Mouse (Mus musculus) midbrain, embryonic 10.5 days (tissue): ENCODE results near the gene Capza1. TPM values are rescaled to one million over a fixed set of nuclear protein-coding genes. Genes with fewer than 3 reads are reported as not detected.
A peak's percentile ranks its signal among the peaks of the same experiment; 100 is the strongest.

Experiments used
- DNase-seq: peaks from one replicate; pipeline ENCODE4 v3.0.0-alpha.2; 2017; ENCODE audit warnings: low spot score
- H3K27ac ChIP-seq: fragments of 300-500 bp; sonication (generic); replicated peaks from 2 replicates; pipeline ENCODE4 v1.5.1; 2016; ENCODE audit warnings: mild to moderate bottlenecking
- H3K27me3 ChIP-seq: fragments of 300-500 bp; sonication (generic); 2 replicates; pipeline ENCODE4 v1.6.1; 2016; ENCODE audit warnings: low read depth, mild to moderate bottlenecking; ENCODE audit not compliant: poor library complexity, severe bottlenecking
- H3K36me3 ChIP-seq: fragments of 300-500 bp; sonication (generic); 2 replicates; pipeline ENCODE4 v1.6.1; 2016; ENCODE audit warnings: mild to moderate bottlenecking, moderate library complexity
- H3K4me1 ChIP-seq: fragments of 300-500 bp; sonication (generic); 2 replicates; pipeline ENCODE4 v1.6.1; 2016
- H3K4me3 ChIP-seq: fragments of 300-500 bp; sonication (generic); 2 replicates; pipeline ENCODE4 v1.5.1; 2016; ENCODE audit warnings: mild to moderate bottlenecking, moderate library complexity
- H3K9me3 ChIP-seq: fragments of 300-500 bp; sonication (generic); replicated peaks from 2 replicates; pipeline ENCODE4 v1.6.1; 2016; ENCODE audit warnings: mild to moderate bottlenecking
- WGBS: fragments of 180-500 bp; shearing (Covaris S2); methylation state at CpG from one replicate; pipeline ENCODE4 v1.1.7; 2016; 5-methylcytosine and 5-hydroxymethylcytosine counted together
- polyA plus RNA-seq: library from polyadenylated mRNA; unstranded; fragments of >200 nt; fragmentation: Nextera tagmentation; extraction: Ambion mirVana; gene quantifications from 2 replicates; pipeline ENCODE4 v1.2.1, GENCODE M21; 2016

The Capza1 gene
- polyA plus RNA-seq, 1 experiment from 2014 or later = 222 TPM

DNA sequence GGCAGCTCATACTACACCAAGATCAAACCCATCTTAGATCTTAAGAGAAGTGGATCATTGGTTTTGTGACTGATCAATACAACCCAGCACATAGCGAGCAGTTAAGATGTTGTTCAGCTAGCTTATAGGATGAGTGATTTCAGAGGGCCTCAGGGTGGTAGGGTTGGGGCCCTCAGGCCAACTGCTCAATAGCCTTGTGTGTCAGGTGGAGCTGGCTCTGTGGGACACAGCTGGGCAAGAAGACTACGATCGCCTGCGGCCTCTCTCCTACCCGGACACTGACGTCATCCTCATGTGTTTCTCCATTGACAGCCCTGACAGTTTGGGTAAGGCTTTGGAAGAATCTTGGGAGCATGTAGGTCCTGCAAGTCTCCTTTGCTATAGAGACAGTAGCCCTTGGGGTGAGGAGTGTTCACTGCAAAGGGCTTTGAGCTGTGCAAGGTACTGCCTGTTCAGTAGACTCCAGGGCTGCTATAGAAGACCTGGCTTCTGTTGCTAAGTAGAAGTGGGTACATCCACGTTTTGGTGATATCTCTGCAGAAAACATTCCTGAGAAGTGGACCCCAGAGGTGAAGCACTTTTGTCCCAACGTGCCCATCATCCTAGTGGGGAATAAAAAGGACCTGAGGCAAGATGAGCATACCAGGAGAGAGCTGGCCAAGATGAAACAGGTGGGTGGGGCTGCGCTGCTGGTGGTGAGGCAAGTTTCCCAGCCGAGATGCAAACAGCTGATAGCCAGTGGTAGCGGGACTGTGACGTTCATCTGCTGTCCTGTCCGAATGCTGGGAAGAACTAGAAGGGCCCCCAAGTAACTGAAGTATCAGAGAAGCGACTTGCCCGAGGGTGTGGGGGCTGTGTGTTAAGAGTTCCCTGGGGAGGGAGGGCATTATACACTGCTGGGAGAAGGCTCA lies 71.7 kb downstream of the Capza1 start:
- Histone ChIP-seq H3K9me3 (no peaks in the 10 kb centered on the region), H3K4me1 (peaks cover 72% of the 10 kb centered on the region), H3K36me3 (peaks cover 50% of the 10 kb centered on the region), H3K4me3 (no peak overlapping the region), H3K27me3 (peaks cover 26% of the 10 kb centered on the region), H3K27ac (no peak overlapping the region)
- 82% methylated on average over 15 of the region's 15 CpGs for WGBS
- DNase-seq = no peak

DNA sequence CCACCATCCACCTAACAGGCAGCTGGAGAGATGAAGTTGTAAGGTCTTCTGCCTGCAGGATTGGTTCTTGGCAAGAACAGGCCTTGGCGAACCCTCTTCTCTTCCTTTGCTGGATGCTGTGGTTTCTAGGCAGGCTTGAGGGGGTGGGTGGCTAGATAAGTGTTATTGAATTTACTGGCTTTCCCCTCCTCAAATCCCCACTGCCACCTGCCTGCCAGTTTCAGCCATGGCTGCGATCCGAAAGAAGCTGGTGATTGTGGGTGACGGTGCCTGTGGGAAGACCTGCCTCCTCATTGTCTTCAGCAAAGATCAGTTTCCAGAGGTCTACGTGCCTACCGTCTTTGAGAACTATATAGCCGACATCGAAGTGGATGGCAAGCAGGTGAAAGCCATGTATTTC lies 72.6 kb downstream of the Capza1 start:
- Histone ChIP-seq H3K4me1 (peaks cover 72% of the 10 kb centered on the region), H3K27ac (no peak overlapping the region)

DNA sequence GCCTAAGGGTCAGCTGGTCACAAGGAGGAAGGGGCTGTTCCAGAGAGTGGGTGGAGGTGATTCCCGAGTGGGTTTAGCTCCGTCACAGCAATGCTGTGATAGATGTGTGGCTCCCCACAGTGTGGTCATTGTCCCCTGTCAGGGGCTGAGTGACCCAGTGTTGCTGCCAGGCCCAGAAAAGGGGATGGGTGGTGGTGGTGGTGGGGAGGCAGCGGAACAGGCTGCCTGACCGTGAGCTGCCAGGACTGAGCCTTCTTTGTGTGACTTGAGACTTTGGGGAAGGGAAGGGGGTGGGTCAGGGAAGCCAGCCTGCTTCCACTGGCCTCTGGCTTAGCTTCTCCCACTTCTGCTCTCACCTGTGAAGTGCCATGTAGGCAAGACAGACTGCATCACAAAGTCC lies 73.3 kb downstream of the Capza1 start:
- Histone ChIP-seq H3K27ac (peak overlapping the region; percentile 66), H3K36me3 (peaks cover 40% of the 10 kb centered on the region), H3K4me3 (peak overlapping the region; percentile 65), H3K27me3 (peaks cover 42% of the 10 kb centered on the region), H3K9me3 (no peaks in the 10 kb centered on the region), H3K4me1 (peaks cover 71% of the 10 kb centered on the region)
- no peak for DNase-seq
- 31% methylated on average over 4 of the region's 4 CpGs for WGBS

More for the DNA sequence above, 72.6 kb downstream of the Capza1 start:
- Histone ChIP-seq H3K9me3 (no peaks in the 10 kb centered on the region), H3K4me3 (no peak overlapping the region), H3K27me3 (peaks cover 35% of the 10 kb centered on the region), H3K36me3 (peaks cover 45% of the 10 kb centered on the region)
- DNase-seq = no peak
- WGBS = 93% methylated on average over 8 of the region's 8 CpGs

DNA sequence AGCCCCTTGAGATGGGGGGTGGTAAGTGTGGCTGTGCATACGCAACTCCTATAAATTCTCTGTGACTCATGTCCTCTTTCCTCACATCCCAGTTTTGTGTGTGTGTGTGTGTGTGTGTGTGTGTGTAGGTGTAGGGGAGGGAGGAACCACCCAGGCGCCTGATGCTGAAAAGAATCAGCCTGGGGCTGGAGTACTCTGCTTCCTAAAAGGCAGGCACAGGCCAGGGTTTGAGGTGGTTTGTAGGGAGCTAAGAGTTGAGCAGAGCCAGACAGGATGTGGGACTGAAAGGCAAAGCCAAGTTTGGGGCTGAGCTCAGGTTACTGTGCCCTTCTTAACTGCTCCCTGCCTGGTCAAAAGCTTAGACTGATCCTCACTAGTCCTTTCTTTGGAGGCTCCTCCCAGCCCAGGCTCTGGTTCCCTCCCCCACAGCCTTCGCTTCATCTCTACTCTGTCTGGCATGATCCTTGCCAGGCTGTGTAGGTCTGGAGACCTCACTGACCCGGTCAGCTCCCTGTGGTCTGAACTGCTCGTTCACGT lies 73.8 kb downstream of the Capza1 start:
- H3K4me3 ChIP-seq = peak overlapping the region; percentile 65
- DNase-seq = peak; percentile 48
- peaks cover 35% of the 10 kb centered on the region for H3K36me3 ChIP-seq
- H3K4me1 ChIP-seq = peaks cover 65% of the 10 kb centered on the region
- 27% methylated on average over 6 of the region's 6 CpGs for WGBS
- peaks cover 48% of the 10 kb centered on the region for H3K27me3 ChIP-seq
- no peaks in the 10 kb centered on the region for H3K9me3 ChIP-seq
- H3K27ac ChIP-seq = peak overlapping the region; percentile 66

DNA sequence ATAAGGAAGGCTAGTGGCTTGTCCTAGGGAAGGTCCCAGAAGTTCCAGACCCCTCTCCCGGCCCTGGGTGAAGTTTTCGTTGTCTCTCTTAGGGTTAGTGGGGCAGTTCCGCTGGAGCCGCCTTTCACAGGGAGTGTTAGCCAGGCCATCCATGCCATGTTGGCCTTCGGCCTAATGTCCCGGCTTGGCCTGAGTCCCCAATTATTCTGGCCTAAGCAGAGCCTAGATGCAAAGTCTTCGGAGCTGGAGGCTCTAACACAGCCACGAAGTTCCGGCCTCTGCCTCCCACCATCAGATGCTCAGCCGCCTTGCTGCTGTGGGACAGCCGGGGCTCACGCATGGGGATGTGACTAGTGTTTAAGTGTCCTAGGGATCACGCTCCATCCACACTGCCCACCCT lies 74.5 kb downstream of the Capza1 start:
- peak overlapping the region; percentile 86 for H3K27ac ChIP-seq
- peaks cover 28% of the 10 kb centered on the region for H3K36me3 ChIP-seq
- WGBS = 33% methylated on average over 13 of the region's 13 CpGs
- H3K4me3 ChIP-seq = peak overlapping the region; percentile 65
- DNase-seq = no peak
- no peaks in the 10 kb centered on the region for H3K9me3 ChIP-seq
- peaks cover 59% of the 10 kb centered on the region for H3K4me1 ChIP-seq
- H3K27me3 ChIP-seq = peaks cover 54% of the 10 kb centered on the region

DNA sequence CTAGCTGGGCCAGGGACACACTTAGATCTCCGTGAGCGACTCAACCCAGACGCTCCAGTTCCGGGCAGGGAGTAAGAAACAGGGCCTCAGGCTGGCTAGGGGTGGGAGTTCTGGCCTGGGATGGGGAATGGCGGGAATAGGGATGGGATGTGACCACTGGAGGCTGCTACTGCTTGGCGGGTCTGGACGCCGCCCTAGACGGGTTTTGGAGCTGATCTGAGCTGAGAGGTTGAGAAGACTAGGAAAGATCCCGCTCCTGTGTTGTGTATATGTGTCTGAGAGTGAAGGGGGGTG lies 75.0 kb downstream of the Capza1 start:
- peaks cover 25% of the 10 kb centered on the region for H3K36me3 ChIP-seq
- H3K27me3 ChIP-seq = peaks cover 60% of the 10 kb centered on the region
- H3K9me3 ChIP-seq = no peaks in the 10 kb centered on the region
- peaks cover 53% of the 10 kb centered on the region for H3K4me1 ChIP-seq
- no peak for DNase-seq
- H3K27ac ChIP-seq = peak overlapping the region; percentile 86
- 2% methylated on average over 10 of the region's 10 CpGs for WGBS
- peak overlapping the region; percentile 65 for H3K4me3 ChIP-seq

DNA sequence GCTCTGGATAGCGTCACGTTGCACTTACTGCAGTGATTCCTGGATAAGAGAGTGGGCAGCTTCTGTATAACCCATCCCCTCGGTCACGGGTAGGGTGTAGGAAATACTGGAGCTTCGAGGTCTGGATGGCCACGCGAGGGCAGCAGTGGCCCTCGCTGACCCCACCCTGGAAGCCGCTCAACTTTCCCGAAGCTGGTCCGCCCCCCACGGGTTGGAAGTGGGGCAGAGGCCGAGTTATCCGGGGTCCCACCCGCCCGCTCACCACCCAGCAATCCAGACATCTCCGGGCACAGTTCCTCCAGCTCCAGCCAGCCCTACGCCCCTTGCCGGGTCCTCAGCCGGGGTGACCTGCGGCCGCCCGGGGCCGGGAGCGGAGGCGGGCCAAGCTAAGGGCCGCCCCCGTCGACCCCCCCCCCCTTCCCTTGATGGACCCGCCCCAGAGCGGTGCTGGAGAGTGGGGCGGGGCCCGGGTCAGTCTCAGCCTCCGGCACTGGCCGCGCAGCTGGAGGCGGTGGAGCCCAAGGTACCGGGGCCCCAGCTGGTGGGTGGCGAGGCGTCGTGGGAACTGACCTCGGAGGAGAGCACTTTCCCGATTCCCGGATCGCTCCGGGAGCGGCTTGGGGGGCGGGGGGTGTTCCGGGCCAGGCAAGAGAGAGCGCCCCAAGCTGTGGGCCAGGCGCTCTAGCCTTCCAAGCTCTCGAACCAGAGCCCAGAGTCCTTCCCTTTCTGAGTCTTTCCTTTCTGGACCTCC lies 75.6 kb downstream of the Capza1 start:
- Histone ChIP-seq H3K27me3 (peaks cover 65% of the 10 kb centered on the region), H3K36me3 (peaks cover 20% of the 10 kb centered on the region), H3K27ac (peak overlapping the region; percentile 86), H3K4me1 (peaks cover 48% of the 10 kb centered on the region), H3K9me3 (no peaks in the 10 kb centered on the region), H3K4me3 (peak overlapping the region; percentile 65)
- WGBS = under 1% methylated on average over 44 of the region's 52 CpGs
- DNase-seq = peak; percentile 88

DNA sequence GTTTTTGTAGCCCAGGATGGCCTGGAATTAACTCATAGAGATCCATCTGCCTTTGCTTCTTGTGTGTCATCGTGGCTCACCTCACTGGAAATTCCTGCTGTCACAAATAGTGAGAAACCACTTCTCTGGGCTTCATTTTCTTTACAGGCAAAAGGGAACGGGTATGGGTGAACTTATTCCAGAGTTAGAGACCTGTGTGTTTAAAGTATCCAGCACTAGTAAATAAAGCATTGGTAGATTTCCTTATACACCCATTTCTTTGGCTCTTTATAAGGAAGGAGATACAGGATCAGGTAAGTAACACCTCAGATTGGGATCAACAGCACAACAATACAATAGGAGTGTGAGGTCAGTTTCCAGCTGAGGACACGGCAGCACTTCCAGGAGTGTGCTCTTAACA lies 76.2 kb downstream of the Capza1 start, which contains the start of gene Rhoc:
Gene Rhoc, plus strand, starts transcription at position 301 of the 400 bp plus-strand sequence.
- peaks cover 42% of the 10 kb centered on the region for H3K4me1 ChIP-seq
- peak within 1 kb of the TSS; percentile 65 for H3K4me3 ChIP-seq
- H3K27ac ChIP-seq = peak within 1 kb of the TSS; percentile 86
- H3K36me3 ChIP-seq = peaks cover 14% of the 10 kb centered on the region
- 35% methylated on average over 3 of the region's 3 CpGs for WGBS
- no peaks in the 10 kb centered on the region for H3K9me3 ChIP-seq
- no peak for DNase-seq
- peaks cover 71% of the 10 kb centered on the region for H3K27me3 ChIP-seq

DNA sequence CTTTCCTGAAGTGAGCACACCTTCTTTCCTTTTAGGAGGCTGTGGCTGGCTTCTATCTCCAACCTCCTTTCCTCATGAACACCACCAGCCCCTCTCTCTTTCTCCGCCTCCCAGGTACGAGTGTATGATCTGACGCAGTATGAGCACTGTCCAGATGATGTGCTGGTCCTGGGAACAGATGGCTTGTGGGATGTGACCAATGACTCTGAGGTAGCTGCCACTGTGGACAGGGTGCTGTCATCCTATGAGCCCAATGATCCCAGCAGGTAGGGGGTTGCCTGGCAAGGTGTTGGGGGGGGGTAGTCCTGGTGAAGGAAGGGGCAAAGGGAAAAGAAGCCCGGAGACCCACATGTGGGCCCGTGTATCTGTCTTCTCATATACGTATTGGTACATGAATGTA lies 79.0 kb downstream of the Capza1 start:
- peaks cover 42% of the 10 kb centered on the region for H3K4me1 ChIP-seq
- no peak overlapping the region for H3K27ac ChIP-seq
- 86% methylated on average over 6 of the region's 6 CpGs for WGBS
- DNase-seq = no peak
- no peaks in the 10 kb centered on the region for H3K9me3 ChIP-seq
- H3K27me3 ChIP-seq = peaks cover 90% of the 10 kb centered on the region
- H3K36me3 ChIP-seq = no peaks in the 10 kb centered on the region
- H3K4me3 ChIP-seq = no peak overlapping the region

DNA sequence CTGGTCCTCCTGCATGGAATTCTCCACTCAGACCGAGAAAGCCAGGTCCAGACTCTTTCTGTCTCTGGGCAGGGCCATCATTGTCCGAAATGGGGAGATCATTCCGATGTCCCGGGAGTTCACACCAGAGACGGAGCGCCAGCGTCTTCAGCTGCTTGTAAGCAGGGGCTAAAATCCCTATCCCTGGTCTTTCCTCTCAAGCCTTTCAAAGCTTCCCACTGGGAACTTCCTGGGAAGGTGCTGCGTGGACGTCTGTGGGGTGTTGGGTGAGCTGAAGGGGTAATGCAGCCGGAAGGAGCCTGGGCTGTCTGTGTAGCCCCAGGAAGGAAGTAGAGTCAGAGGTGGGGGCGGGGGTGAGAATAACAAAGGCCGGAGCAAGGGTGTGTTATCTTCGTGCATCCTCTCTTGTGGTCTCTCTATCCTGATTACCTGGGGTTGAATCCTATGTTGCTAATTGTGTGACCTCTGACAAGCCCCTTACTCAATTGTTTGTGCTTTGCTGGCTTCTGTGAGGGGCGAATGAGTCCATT lies 80.3 kb downstream of the Capza1 start:
- Histone ChIP-seq H3K27ac (no peak overlapping the region), H3K4me3 (no peak overlapping the region), H3K36me3 (no peaks in the 10 kb centered on the region), H3K4me1 (peaks cover 30% of the 10 kb centered on the region), H3K9me3 (no peaks in the 10 kb centered on the region), H3K27me3 (peaks cover 93% of the 10 kb centered on the region)
- no peak for DNase-seq
- WGBS = 42% methylated on average over 14 of the region's 14 CpGs

DNA sequence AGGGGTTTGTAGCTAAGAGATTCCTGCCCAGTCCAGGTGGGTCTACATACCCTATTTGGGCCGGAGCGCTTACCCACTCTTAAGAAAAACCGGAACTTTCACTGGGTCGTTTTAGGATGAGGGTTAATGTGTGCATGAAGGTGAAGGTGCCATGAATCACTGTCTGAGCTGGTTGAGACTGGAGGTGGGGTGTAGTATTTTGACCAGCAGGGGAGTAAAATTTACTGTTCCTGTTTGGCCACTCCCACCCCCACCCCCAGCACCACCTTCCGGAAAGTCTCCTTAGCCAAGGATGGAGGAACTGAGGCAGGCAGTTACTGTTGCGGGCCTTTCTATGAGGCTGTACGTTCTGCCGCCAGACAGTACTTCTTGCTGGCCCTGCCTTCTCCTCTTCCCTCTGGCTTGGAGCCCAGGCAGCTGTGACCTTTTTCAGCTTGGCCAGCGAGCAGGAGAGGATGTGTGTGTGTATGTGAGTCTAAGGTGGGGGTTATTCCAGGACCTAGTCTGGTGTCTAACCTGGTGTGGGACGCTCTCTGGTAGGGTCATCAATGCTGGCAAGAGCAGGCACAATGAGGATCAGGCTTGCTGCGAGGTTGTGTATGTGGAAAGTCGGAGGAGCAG lies 82.1 kb downstream of the Capza1 start:
- Histone ChIP-seq H3K27me3 (peaks cover 100% of the 10 kb centered on the region), H3K9me3 (no peaks in the 10 kb centered on the region), H3K36me3 (no peaks in the 10 kb centered on the region), H3K27ac (no peak overlapping the region), H3K4me3 (peak overlapping the region; percentile 60; the same call in 1 of the 2 replicates), H3K4me1 (peaks cover 26% of the 10 kb centered on the region)
- whole genome bisulfite sequencing = 14% methylated on average over 12 of the region's 12 CpGs
- no peak for DNase-seq

DNA sequence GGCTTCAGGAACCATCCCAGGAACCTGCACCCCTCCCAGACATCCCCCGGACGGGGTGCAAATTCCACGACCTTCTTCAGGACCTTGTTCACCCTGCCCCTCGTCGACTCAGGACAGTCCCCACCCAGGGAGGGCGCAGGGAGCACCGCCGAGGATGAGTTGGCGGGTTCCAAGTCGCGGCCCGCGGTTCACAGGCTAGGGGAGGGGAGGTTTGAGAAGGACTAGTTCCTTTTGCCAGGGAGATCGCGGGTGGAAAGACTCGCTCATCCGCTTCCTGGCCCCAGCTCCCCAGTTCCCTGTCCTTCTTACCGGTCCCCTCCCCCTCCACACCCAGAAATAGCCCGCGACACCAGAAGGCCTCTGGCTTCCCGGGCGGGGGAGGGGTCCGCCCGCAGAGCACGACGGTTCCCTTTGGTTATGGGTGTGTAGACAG lies 82.8 kb downstream of the Capza1 start, which contains the start of gene Fam19a3:
Gene Fam19a3, minus strand, starts transcription at position 370 of the 433 bp plus-strand sequence.
- peaks cover 100% of the 10 kb centered on the region for H3K27me3 ChIP-seq
- no peak within 1 kb of the TSS; the same call in 1 of the 2 replicates for H3K27ac ChIP-seq
- DNase-seq = peak; percentile 38
- no peaks in the 10 kb centered on the region for H3K36me3 ChIP-seq
- H3K9me3 ChIP-seq = no peaks in the 10 kb centered on the region
- peak within 1 kb of the TSS; percentile 60 for H3K4me3 ChIP-seq
- 0% methylated on average over 26 of the region's 26 CpGs for WGBS
- H3K4me1 ChIP-seq = peaks cover 29% of the 10 kb centered on the region
